Mouse (Mus musculus): ENCODE measurements around the gene Fam83b. TPM values are rescaled to one million over a fixed set of nuclear protein-coding genes. Genes with fewer than 3 reads are reported as not detected.

Gene Fam83b
- polyA plus RNA-seq (2014; fragmentation: Nextera tagmentation; extraction: Ambion mirVana) = 0.43 and 2.0 TPM in 2 replicates

DNA sequence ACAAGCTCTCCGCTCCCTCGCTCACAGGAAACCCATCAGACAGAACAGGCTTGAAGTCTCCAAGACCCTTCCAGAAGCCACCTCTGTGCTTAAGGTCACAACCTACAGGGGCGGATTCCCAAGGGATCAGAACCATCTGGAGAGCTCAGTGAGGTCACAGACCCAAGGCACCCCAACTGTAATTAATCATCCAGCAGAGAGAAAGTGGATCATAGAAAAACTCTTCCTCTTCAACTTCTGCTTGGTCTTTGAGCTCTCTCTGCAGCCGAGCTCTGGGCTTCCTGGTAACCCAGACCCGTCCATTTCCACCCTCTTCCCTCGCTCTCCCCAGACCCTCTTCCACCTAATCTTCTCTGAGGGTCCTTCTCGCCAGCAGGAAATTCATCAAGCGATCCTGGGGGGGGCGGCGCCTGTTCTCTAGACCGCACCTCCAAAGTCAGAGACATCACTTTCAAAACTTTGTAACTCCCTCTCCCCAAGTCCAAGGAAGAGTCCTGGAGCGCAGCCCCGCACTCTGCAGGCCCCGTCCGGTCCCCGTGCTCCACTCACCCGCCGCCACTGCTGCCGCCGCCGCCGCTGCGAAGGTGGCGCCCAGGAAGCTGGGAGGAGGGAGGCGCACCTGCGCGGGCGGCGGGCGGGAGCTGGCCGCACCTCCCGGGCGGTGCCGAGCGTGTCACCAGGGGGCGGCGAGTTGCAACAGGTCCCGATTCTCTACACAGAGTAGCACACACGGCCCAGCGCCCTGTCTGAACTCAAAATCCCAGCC lies at the start of gene Fam83b:
Fam83b (minus strand) TSS at position 602 of the 766 bp plus-strand sequence.
- Histone ChIP-seq H3K27me3 (ENCODE audit: control insufficient read depth, insufficient read depth, low read length) (no peaks in the 10 kb centered on the region), H3K4me3 (ENCODE audit: low read length) (peak within 1 kb of the TSS; percentile 60), H3K9me3 (ENCODE audit: control insufficient read depth, low read length) (no peaks in the 10 kb centered on the region), H3K4me2 (replicated peaks; ENCODE audit: low read depth, low read length) (peak within 1 kb of the TSS; percentile 94), H3K4me1 (ENCODE audit: control insufficient read depth, insufficient read depth, low read length) (no peaks in the 10 kb centered on the region), H3K36me3 (ENCODE audit: control insufficient read depth, insufficient read depth, low read length) (no peaks in the 10 kb centered on the region), H3K9ac (ENCODE audit: low read depth, low read length) (peak within 1 kb of the TSS; percentile 68), H3K27ac (ENCODE audit: low read depth, low read length) (peak within 1 kb of the TSS; percentile 19; the same call in 1 of the 2 replicates)
- WGBS = 1% methylated on average over 40 of the region's 40 CpGs
- ATAC-seq (ENCODE audit: low FRiP score, low TSS enrichment) = peak; percentile 93

DNA sequence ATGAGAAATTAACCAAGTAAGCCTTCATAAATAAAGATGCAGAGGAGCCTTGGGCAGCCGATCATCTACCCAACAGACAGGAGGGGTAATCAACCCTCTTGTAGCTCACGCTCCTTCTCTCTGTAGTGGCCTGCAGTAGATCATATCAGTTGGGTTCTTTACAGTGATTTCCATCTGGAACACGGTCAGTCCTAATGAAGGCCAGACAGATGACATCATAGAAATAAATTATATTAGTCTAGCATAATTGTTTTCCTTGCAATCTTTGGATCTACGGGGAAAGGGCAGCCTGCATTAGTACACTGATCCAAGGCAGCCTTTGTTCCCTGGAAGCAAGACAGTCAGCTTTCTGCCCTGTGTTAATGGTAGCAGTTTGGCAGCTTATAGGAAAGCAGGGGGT lies 47.2 kb upstream of the Fam83b start:
- no peaks in the 10 kb centered on the region for H3K4me1 ChIP-seq (ENCODE audit: control insufficient read depth, insufficient read depth, low read length)
- 42% methylated on average over 4 of the region's 4 CpGs for WGBS
- no peak overlapping the region for H3K4me3 ChIP-seq (ENCODE audit: low read length)
- ATAC-seq (ENCODE audit: low FRiP score, low TSS enrichment) = no peak
- H3K9me3 ChIP-seq (ENCODE audit: control insufficient read depth, low read length) = no peaks in the 10 kb centered on the region
- H3K36me3 ChIP-seq (ENCODE audit: control insufficient read depth, insufficient read depth, low read length) = no peaks in the 10 kb centered on the region
- no peak overlapping the region for H3K27ac ChIP-seq (ENCODE audit: low read depth, low read length)
- no peak overlapping the region for H3K4me2 ChIP-seq (replicated peaks; ENCODE audit: low read depth, low read length)
- no peaks in the 10 kb centered on the region for H3K27me3 ChIP-seq (ENCODE audit: control insufficient read depth, insufficient read depth, low read length)
- no peak overlapping the region for H3K9ac ChIP-seq (ENCODE audit: low read depth, low read length)

GRCm38 (mm10) chr9:76603744-76604143 lies 36.8 kb upstream of the Fam83b start:
- H3K4me1 ChIP-seq (ENCODE audit: control insufficient read depth, insufficient read depth, low read length) = no peaks in the 10 kb centered on the region
- WGBS = 67% methylated on average over 5 of the region's 5 CpGs
- no peaks in the 10 kb centered on the region for H3K36me3 ChIP-seq (ENCODE audit: control insufficient read depth, insufficient read depth, low read length)
- no peak overlapping the region for H3K27ac ChIP-seq (ENCODE audit: low read depth, low read length)
- H3K27me3 ChIP-seq (ENCODE audit: control insufficient read depth, insufficient read depth, low read length) = no peaks in the 10 kb centered on the region
- ATAC-seq (ENCODE audit: low FRiP score, low TSS enrichment) = no peak
- H3K9ac ChIP-seq (ENCODE audit: low read depth, low read length) = no peak overlapping the region
- H3K4me3 ChIP-seq (ENCODE audit: low read length) = no peak overlapping the region
- H3K4me2 ChIP-seq (replicated peaks; ENCODE audit: low read depth, low read length) = no peak overlapping the region
- no peaks in the 10 kb centered on the region for H3K9me3 ChIP-seq (ENCODE audit: control insufficient read depth, low read length)

- ATAC-seq (ENCODE audit: low FRiP score, low TSS enrichment) = no peak
- Histone ChIP-seq H3K27me3 (ENCODE audit: control insufficient read depth, insufficient read depth, low read length) (no peaks in the 10 kb centered on the region), H3K9me3 (ENCODE audit: control insufficient read depth, low read length) (no peaks in the 10 kb centered on the region), H3K4me1 (ENCODE audit: control insufficient read depth, insufficient read depth, low read length) (no peaks in the 10 kb centered on the region), H3K4me3 (ENCODE audit: low read length) (no peak overlapping the region), H3K9ac (ENCODE audit: low read depth, low read length) (no peak overlapping the region), H3K27ac (ENCODE audit: low read depth, low read length) (no peak overlapping the region), H3K36me3 (ENCODE audit: control insufficient read depth, insufficient read depth, low read length) (no peaks in the 10 kb centered on the region), H3K4me2 (replicated peaks; ENCODE audit: low read depth, low read length) (no peak overlapping the region)
- 90% methylated on average over 2 of the region's 2 CpGs for WGBS
Measured at GRCm38 (mm10) chr9:76602874-76603273, 36.0 kb upstream of the Fam83b start.

DNA sequence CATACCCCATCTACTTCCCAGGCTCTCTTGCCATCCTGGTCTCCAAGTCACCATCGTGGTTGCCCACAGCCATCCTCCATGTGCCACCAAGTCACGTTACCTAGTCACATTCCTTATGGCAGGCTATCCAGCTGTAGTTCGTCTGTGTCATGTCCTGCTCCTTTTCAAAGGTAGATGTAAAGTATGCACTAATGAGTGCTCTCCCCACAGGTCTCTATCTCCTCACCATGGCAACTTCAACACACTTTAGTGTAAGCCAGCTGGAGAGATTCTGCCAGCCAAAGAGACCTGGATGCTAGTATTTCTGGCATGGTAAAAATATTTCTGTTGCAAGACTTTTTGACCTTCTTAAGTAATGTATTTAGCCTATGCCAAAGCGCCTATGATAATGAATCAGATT lies 30.5 kb upstream of the Fam83b start:
- Histone ChIP-seq H3K27me3 (ENCODE audit: control insufficient read depth, insufficient read depth, low read length) (no peaks in the 10 kb centered on the region), H3K36me3 (ENCODE audit: control insufficient read depth, insufficient read depth, low read length) (no peaks in the 10 kb centered on the region), H3K4me3 (ENCODE audit: low read length) (no peak overlapping the region), H3K27ac (ENCODE audit: low read depth, low read length) (no peak overlapping the region), H3K9ac (ENCODE audit: low read depth, low read length) (no peak overlapping the region), H3K9me3 (ENCODE audit: control insufficient read depth, low read length) (no peaks in the 10 kb centered on the region), H3K4me2 (replicated peaks; ENCODE audit: low read depth, low read length) (no peak overlapping the region), H3K4me1 (ENCODE audit: control insufficient read depth, insufficient read depth, low read length) (no peaks in the 10 kb centered on the region)
- 78% methylated on average over 4 of the region's 4 CpGs for WGBS
- ATAC-seq (ENCODE audit: low FRiP score, low TSS enrichment) = no peak

DNA sequence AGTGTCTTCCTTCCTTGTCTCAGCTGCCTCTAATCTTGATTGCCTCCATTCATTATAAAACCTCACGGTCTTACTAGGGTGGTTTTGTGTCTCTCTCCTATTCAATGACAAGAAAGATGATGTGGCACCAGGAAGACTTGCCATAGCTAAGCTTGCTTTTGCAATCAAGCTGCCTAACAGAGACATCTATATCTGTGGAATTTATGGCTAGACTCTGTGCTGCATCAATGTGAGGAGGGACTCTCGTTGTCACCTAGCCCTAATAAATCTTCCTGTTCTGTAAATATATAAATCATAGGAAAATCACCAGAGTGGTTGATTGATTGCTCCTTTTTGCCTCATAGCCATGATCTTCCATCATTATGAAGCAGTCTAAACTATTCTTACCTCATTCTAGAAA lies 26.9 kb upstream of the Fam83b start:
- no peaks in the 10 kb centered on the region for H3K9me3 ChIP-seq (ENCODE audit: control insufficient read depth, low read length)
- H3K27me3 ChIP-seq (ENCODE audit: control insufficient read depth, insufficient read depth, low read length) = no peaks in the 10 kb centered on the region
- no peak overlapping the region for H3K27ac ChIP-seq (ENCODE audit: low read depth, low read length)
- no peak overlapping the region for H3K4me2 ChIP-seq (replicated peaks; ENCODE audit: low read depth, low read length)
- H3K36me3 ChIP-seq (ENCODE audit: control insufficient read depth, insufficient read depth, low read length) = no peaks in the 10 kb centered on the region
- H3K4me3 ChIP-seq (ENCODE audit: low read length) = no peak overlapping the region
- 17% methylated on average over 2 of the region's 2 CpGs for WGBS
- no peak overlapping the region for H3K9ac ChIP-seq (ENCODE audit: low read depth, low read length)
- H3K4me1 ChIP-seq (ENCODE audit: control insufficient read depth, insufficient read depth, low read length) = no peaks in the 10 kb centered on the region
- no peak for ATAC-seq (ENCODE audit: low FRiP score, low TSS enrichment)

GRCm38 (mm10) chr9:76583943-76584342 lies 17.0 kb upstream of the Fam83b start:
- Histone ChIP-seq H3K9ac (ENCODE audit: low read depth, low read length) (no peak overlapping the region), H3K4me1 (ENCODE audit: control insufficient read depth, insufficient read depth, low read length) (no peaks in the 10 kb centered on the region), H3K4me2 (replicated peaks; ENCODE audit: low read depth, low read length) (no peak overlapping the region), H3K36me3 (ENCODE audit: control insufficient read depth, insufficient read depth, low read length) (no peaks in the 10 kb centered on the region), H3K27ac (ENCODE audit: low read depth, low read length) (no peak overlapping the region), H3K9me3 (ENCODE audit: control insufficient read depth, low read length) (no peaks in the 10 kb centered on the region), H3K4me3 (ENCODE audit: low read length) (no peak overlapping the region), H3K27me3 (ENCODE audit: control insufficient read depth, insufficient read depth, low read length) (no peaks in the 10 kb centered on the region)
- no peak for ATAC-seq (ENCODE audit: low FRiP score, low TSS enrichment)
- 90% methylated on average over 6 of the region's 6 CpGs for WGBS

DNA sequence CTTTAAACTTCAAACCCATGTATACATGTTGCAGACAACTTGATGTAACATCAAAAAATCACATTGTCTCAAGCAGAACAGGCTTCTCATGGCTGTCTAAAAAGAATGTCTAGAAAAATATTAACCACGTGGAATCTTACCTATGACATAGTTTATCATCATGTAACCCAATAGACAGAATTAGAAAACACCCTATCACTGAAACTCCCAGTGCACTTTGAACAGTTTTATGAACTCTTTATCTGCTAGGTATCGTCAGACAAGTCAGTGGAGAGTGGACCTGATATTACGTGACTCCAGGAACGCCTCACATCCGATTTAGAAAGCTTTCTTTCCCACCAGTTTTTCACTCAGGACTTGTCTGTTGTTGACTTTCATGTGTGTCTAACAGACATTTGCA lies 15.1 kb upstream of the Fam83b start:
- H3K27ac ChIP-seq (ENCODE audit: low read depth, low read length) = no peak overlapping the region
- H3K9ac ChIP-seq (ENCODE audit: low read depth, low read length) = no peak overlapping the region
- H3K4me2 ChIP-seq (replicated peaks; ENCODE audit: low read depth, low read length) = no peak overlapping the region
- ATAC-seq (ENCODE audit: low FRiP score, low TSS enrichment) = no peak
- no peaks in the 10 kb centered on the region for H3K9me3 ChIP-seq (ENCODE audit: control insufficient read depth, low read length)
- no peak overlapping the region for H3K4me3 ChIP-seq (ENCODE audit: low read length)
- H3K36me3 ChIP-seq (ENCODE audit: control insufficient read depth, insufficient read depth, low read length) = no peaks in the 10 kb centered on the region
- WGBS = 88% methylated on average over 5 of the region's 5 CpGs
- no peaks in the 10 kb centered on the region for H3K27me3 ChIP-seq (ENCODE audit: control insufficient read depth, insufficient read depth, low read length)
- H3K4me1 ChIP-seq (ENCODE audit: control insufficient read depth, insufficient read depth, low read length) = no peaks in the 10 kb centered on the region

- WGBS = 3% methylated on average over 12 of the region's 13 CpGs
- no peak; the same call in 1 of the 2 replicates for ATAC-seq (ENCODE audit: low FRiP score, low TSS enrichment)
Measured at GRCm38 (mm10) chr9:76567281-76567655, 352 bp upstream of the Fam83b start.

More at GRCm38 (mm10) chr9:76567281-76567655, 352 bp upstream of the Fam83b start:
- Histone ChIP-seq H3K9me3 (ENCODE audit: control insufficient read depth, low read length) (no peaks in the 10 kb centered on the region), H3K27me3 (ENCODE audit: control insufficient read depth, insufficient read depth, low read length) (no peaks in the 10 kb centered on the region), H3K27ac (ENCODE audit: low read depth, low read length) (peak overlapping the region; percentile 19; the same call in 1 of the 2 replicates), H3K36me3 (ENCODE audit: control insufficient read depth, insufficient read depth, low read length) (no peaks in the 10 kb centered on the region), H3K4me2 (replicated peaks; ENCODE audit: low read depth, low read length) (peak overlapping the region; percentile 94), H3K4me1 (ENCODE audit: control insufficient read depth, insufficient read depth, low read length) (no peaks in the 10 kb centered on the region), H3K9ac (ENCODE audit: low read depth, low read length) (peak overlapping the region; percentile 68), H3K4me3 (ENCODE audit: low read length) (peak overlapping the region; percentile 60)
